Mouse (Mus musculus): ENCODE results near the gene Teddm1b. TPM values are rescaled to one million over a fixed set of nuclear protein-coding genes. Genes with fewer than 3 reads are reported as not detected.

The Teddm1b gene
- not detected in 2 replicates for polyA plus RNA-seq (2012; rRNA removed)
- 0.22 and 0.23 TPM in 2 replicates for polyA plus RNA-seq (2014; fragmentation: Nextera tagmentation; extraction: Ambion mirVana)

DNA sequence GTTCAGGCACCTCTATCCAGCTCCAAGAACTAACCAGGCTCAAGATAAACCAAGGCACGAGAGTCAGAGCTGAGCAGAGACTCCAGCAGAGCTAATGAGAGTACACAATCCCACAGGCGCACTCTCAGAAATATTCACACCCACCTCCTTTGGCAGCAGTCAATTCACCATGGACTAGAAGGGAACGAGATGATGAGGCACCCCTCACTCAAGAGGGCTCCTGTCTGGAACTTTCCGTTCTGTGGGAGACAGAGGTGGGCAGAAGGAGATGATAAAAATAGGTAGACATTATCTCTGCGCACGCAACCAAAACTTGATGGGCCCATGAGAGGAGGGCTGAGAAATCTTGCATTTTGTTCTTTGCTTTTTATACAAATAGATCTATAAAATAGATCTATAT is at the start of gene Teddm1b:
Teddm1b (plus strand) TSS at position 301 of the 400 bp plus-strand sequence.
- H3K4me2 ChIP-seq (replicated peaks; ENCODE audit: low read depth, low read length, severe bottlenecking), result no peak within 1 kb of the TSS
- H3K9ac ChIP-seq (ENCODE audit: low read depth, low read length, severe bottlenecking), result no peak within 1 kb of the TSS
- H3K4me3 ChIP-seq (replicated peaks; ENCODE audit: low read length), result no peak within 1 kb of the TSS
- ATAC-seq (ENCODE audit: low FRiP score, low read depth) (no peak), DNase-seq (ENCODE audit: low spot score) (no peak)
- no peak for TF ChIP-seq POLR2A (IDR thresholded peaks at IDR 0.05; ENCODE audit: borderline replicate concordance, extremely low read depth, insufficient read depth, insufficient read length)
- H3K36me3 ChIP-seq (ENCODE audit: control insufficient read depth, insufficient read depth, low read length), result no peaks in the 10 kb centered on the region
- no peaks in the 10 kb centered on the region for H3K27me3 ChIP-seq (ENCODE audit: control insufficient read depth, insufficient read depth, low read length)
- no peaks in the 10 kb centered on the region for H3K4me1 ChIP-seq (ENCODE audit: control insufficient read depth, insufficient read depth, low read length)
- H3K27ac ChIP-seq (replicated peaks; ENCODE audit: low read depth, low read length), result no peak within 1 kb of the TSS
- WGBS, result 83% methylated on average over 6 of the region's 6 CpGs
- H3K9me3 ChIP-seq (ENCODE audit: control insufficient read depth, low read length), result no peaks in the 10 kb centered on the region

DNA sequence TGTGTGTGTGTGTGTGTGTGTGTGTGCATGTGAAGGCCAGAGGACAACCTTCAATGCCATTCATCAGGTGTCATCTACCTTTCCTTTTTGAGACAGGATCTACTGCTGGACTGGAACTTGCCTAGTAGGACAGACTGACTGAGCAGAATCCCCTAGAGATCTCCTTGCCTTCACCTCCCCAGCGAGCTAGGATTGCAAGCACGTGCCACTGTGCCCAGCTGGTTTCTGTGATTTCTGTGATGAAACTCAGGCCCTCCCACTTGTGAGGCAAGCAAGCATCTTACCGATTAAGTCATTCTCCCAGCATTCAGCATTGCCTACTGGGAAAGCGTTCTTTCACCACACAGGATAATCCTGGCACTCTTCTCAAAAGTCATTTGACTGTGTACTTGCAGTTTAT is 43.4 kb upstream of the Teddm1b start:
- TF ChIP-seq POLR2A (IDR thresholded peaks at IDR 0.05; ENCODE audit: borderline replicate concordance, extremely low read depth, insufficient read depth, insufficient read length), result no peak
- ATAC-seq (ENCODE audit: low FRiP score, low read depth), result no peak

DNA sequence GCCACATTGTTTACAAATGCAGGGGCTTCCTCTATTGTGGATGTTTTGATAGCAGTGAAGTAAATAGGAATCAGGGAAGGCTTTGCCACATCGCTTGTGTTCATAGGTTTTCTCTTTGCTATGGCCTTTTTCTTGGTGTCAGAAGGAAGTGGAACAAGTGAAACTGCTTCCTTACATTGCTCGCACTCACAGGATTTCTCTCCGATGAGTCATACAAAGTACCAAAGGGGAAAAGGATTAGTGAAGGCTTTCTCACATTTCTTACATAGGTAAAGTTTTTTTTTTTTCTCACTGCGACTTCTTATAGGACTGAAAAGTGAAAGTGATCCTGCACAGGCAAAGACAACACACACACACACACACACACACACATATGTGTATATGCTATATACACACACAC is 38.1 kb upstream of the Teddm1b start:
- Histone ChIP-seq H3K9ac (ENCODE audit: low read depth, low read length, severe bottlenecking) (no peak overlapping the region), H3K4me2 (replicated peaks; ENCODE audit: low read depth, low read length, severe bottlenecking) (no peak overlapping the region), H3K36me3 (ENCODE audit: control insufficient read depth, insufficient read depth, low read length) (no peaks in the 10 kb centered on the region), H3K4me1 (ENCODE audit: control insufficient read depth, insufficient read depth, low read length) (no peaks in the 10 kb centered on the region), H3K27me3 (ENCODE audit: control insufficient read depth, insufficient read depth, low read length) (no peaks in the 10 kb centered on the region), H3K9me3 (ENCODE audit: control insufficient read depth, low read length) (no peaks in the 10 kb centered on the region), H3K27ac (replicated peaks; ENCODE audit: low read depth, low read length) (no peak overlapping the region), H3K4me3 (replicated peaks; ENCODE audit: low read length) (no peak overlapping the region)
- TF ChIP-seq POLR2A (IDR thresholded peaks at IDR 0.05; ENCODE audit: borderline replicate concordance, extremely low read depth, insufficient read depth, insufficient read length), result no peak
- DNase-seq (ENCODE audit: low spot score) (no peak), ATAC-seq (ENCODE audit: low FRiP score, low read depth) (no peak)
- WGBS, result 63% methylated on average over 4 of the region's 4 CpGs

More for the DNA sequence above, 43.4 kb upstream of the Teddm1b start:
- no peak overlapping the region for H3K4me3 ChIP-seq (replicated peaks; ENCODE audit: low read length)
- no peak overlapping the region for H3K9ac ChIP-seq (ENCODE audit: low read depth, low read length, severe bottlenecking)
- no peak overlapping the region for H3K4me2 ChIP-seq (replicated peaks; ENCODE audit: low read depth, low read length, severe bottlenecking)
- no peaks in the 10 kb centered on the region for H3K36me3 ChIP-seq (ENCODE audit: control insufficient read depth, insufficient read depth, low read length)
- DNase-seq (ENCODE audit: low spot score), result no peak
- no peaks in the 10 kb centered on the region for H3K4me1 ChIP-seq (ENCODE audit: control insufficient read depth, insufficient read depth, low read length)
- H3K27ac ChIP-seq (replicated peaks; ENCODE audit: low read depth, low read length), result no peak overlapping the region
- H3K9me3 ChIP-seq (ENCODE audit: control insufficient read depth, low read length), result no peaks in the 10 kb centered on the region
- WGBS, result 65% methylated on average over 4 of the region's 4 CpGs
- no peaks in the 10 kb centered on the region for H3K27me3 ChIP-seq (ENCODE audit: control insufficient read depth, insufficient read depth, low read length)

DNA sequence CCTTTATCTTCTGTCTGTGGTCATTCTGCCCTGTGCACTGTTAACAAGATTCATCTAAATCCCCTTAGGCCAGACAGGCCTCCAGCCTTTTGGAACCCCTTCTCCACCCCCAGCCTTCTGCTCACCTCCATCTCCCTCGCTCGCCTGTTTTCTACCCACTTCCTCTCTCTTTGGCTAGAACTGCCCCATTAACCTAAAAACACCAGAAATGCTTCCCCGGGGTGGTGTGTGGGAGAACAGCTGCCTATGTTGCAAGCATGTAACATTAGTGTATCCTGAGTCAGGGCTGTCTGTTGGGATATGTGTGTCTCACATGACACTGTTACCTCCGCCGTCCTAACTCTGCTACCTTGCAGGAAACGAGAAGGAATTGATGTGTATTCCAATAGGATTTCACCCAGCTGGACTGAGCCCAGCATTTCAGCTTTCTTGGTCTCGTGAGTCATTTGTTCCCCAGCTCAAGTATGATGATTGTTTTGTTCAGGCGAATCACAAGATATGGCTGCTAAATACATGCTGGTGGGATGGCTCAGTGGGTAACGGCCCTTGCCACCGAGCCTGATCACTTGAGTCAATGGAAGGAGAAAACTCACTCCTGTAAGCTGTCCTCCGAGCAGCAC is 31.9 kb upstream of the Teddm1b start:
- Histone ChIP-seq H3K4me1 (ENCODE audit: control insufficient read depth, insufficient read depth, low read length) (no peaks in the 10 kb centered on the region), H3K27me3 (ENCODE audit: control insufficient read depth, insufficient read depth, low read length) (no peaks in the 10 kb centered on the region), H3K27ac (replicated peaks; ENCODE audit: low read depth, low read length) (no peak overlapping the region), H3K4me2 (replicated peaks; ENCODE audit: low read depth, low read length, severe bottlenecking) (no peak overlapping the region), H3K9ac (ENCODE audit: low read depth, low read length, severe bottlenecking) (no peak overlapping the region), H3K4me3 (replicated peaks; ENCODE audit: low read length) (no peak overlapping the region), H3K36me3 (ENCODE audit: control insufficient read depth, insufficient read depth, low read length) (no peaks in the 10 kb centered on the region), H3K9me3 (ENCODE audit: control insufficient read depth, low read length) (no peaks in the 10 kb centered on the region)
- ATAC-seq (ENCODE audit: low FRiP score, low read depth) (no peak), DNase-seq (ENCODE audit: low spot score) (no peak)
- no peak for TF ChIP-seq POLR2A (IDR thresholded peaks at IDR 0.05; ENCODE audit: borderline replicate concordance, extremely low read depth, insufficient read depth, insufficient read length)
- 78% methylated on average over 11 of the region's 11 CpGs for WGBS

DNA sequence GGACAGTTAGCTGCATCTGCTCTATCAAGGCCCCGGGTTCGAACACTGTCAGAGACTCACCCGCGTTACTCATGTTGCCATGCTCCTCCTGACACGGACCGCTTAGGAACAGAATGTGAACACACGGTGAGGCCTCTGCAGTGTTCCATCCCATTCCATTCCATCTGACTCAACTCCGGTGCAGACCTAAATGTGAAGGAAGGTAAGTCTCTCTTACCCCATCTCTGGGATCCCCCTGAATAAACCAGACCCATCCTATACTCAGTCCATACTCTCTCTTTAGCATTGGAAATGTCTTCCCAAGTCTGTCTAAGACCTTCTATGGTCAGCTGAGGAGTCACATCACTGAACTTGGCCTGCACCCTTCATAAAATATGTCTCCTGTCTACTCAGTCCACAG is 30.1 kb upstream of the Teddm1b start, which contains the start of gene Rgsl1:
Rgsl1 (minus strand) TSS at position 101 of the 400 bp plus-strand sequence.
- H3K9ac ChIP-seq (ENCODE audit: low read depth, low read length, severe bottlenecking), result no peak within 1 kb of the TSS
- ATAC-seq (ENCODE audit: low FRiP score, low read depth), result no peak

More for the DNA sequence above, 30.1 kb upstream of the Teddm1b start, which contains the start of gene Rgsl1:
- no peak within 1 kb of the TSS for H3K4me2 ChIP-seq (replicated peaks; ENCODE audit: low read depth, low read length, severe bottlenecking)
- no peaks in the 10 kb centered on the region for H3K27me3 ChIP-seq (ENCODE audit: control insufficient read depth, insufficient read depth, low read length)
- no peaks in the 10 kb centered on the region for H3K36me3 ChIP-seq (ENCODE audit: control insufficient read depth, insufficient read depth, low read length)
- H3K27ac ChIP-seq (replicated peaks; ENCODE audit: low read depth, low read length), result no peak within 1 kb of the TSS
- no peaks in the 10 kb centered on the region for H3K4me1 ChIP-seq (ENCODE audit: control insufficient read depth, insufficient read depth, low read length)
- no peak within 1 kb of the TSS for H3K4me3 ChIP-seq (replicated peaks; ENCODE audit: low read length)
- TF ChIP-seq POLR2A (IDR thresholded peaks at IDR 0.05; ENCODE audit: borderline replicate concordance, extremely low read depth, insufficient read depth, insufficient read length), result no peak
- no peak for DNase-seq (ENCODE audit: low spot score)
- 96% methylated on average over 8 of the region's 8 CpGs for WGBS
- H3K9me3 ChIP-seq (ENCODE audit: control insufficient read depth, low read length), result no peaks in the 10 kb centered on the region

All from limb, embryonic 14.5 days (tissue).